Mouse (Mus musculus) G1E (cell line): ENCODE data around the gene Adam8. TPM values are rescaled to one million over a fixed set of nuclear protein-coding genes. Genes with fewer than 3 reads are reported as not detected.

Experiments
- ATAC-seq: 2 replicates; pipeline ENCODE4 v1.8.0; 2016; ENCODE audit warnings: mild to moderate bottlenecking; ENCODE audit not compliant: insufficient number of reproducible peaks, poor library complexity, low FRiP score, severe bottlenecking; ENCODE audit errors: extremely low read depth
- DNase-seq: peaks from one replicate; pipeline ENCODE4 v3.0.0; 2012; ENCODE audit warnings: low spot score
- H3K27me3 ChIP-seq: 2 replicates; pipeline ENCODE4 v1.6.1; 2012; ENCODE audit warnings: mild to moderate bottlenecking, low read length, inconsistent platforms; ENCODE audit not compliant: insufficient read depth
- H3K36me3 ChIP-seq: replicated peaks from 2 replicates; pipeline ENCODE3; 2012; ENCODE audit warnings: mild to moderate bottlenecking, inconsistent platforms
- H3K4me1 ChIP-seq: 2 replicates; pipeline ENCODE4 v1.6.1; 2012; ENCODE audit warnings: low read depth, low read length, inconsistent platforms, mixed read lengths; ENCODE audit not compliant: insufficient read depth
- H3K4me3 ChIP-seq: 2 replicates; pipeline ENCODE4 v1.5.1; 2012; ENCODE audit warnings: low read depth, mild to moderate bottlenecking, inconsistent platforms, low read length, moderate library complexity, mixed read lengths
- H3K9me3 ChIP-seq: replicated peaks from 2 replicates; pipeline ENCODE4 v1.6.1; 2012; ENCODE audit warnings: inconsistent platforms
- CTCF ChIP-seq: IDR thresholded peaks from 2 replicates; pipeline ENCODE4 v1.5.1; 2012; ENCODE audit warnings: low read depth, low read length, inconsistent platforms, mixed read lengths
- GATA1 ChIP-seq: IDR thresholded peaks from 2 replicates; pipeline ENCODE4 v1.6.1; 2012; ENCODE audit warnings: borderline replicate concordance, low read length, inconsistent platforms, mixed read lengths
- GATA2 ChIP-seq: IDR thresholded peaks from 2 replicates; pipeline ENCODE4 v1.6.1; 2012; ENCODE audit warnings: low read depth, low read length, inconsistent platforms, borderline replicate concordance
- POLR2AphosphoS5 ChIP-seq: IDR thresholded peaks from 2 replicates; pipeline ENCODE4 v1.6.1; 2012; ENCODE audit warnings: low read depth, low read length, inconsistent platforms; ENCODE audit not compliant: insufficient replicate concordance
- TAL1 ChIP-seq: conservative IDR thresholded peaks from 2 replicates; pipeline ENCODE4 v1.6.1; 2012; ENCODE audit warnings: low read depth, low read length, inconsistent platforms, mixed read lengths
- polyA plus RNA-seq: library from polyadenylated mRNA; stranded (reverse); fragments of >175 nt; gene quantifications from 2 replicates; pipeline ENCODE4 v1.2.3, GENCODE M21; 2012
- total RNA-seq, 2 experiments: library from RNA; stranded (forward) in 1 of 2; stranded (reverse) in 1 of 2; fragments of 200-1000 nt in 1 of 2; fragments of >200 nt in 1 of 2; fragmentation: Nextera tagmentation in 1 of 2; gene quantifications; 2 replicates each; pipeline ENCODE4 v1.2.3; 2014 to 2017

Adam8 gene
- total and polyA plus RNA-seq, 3 experiments: 0.07 to 0.76 TPM; not detected in 1

- no peak for TF ChIP-seq POLR2AphosphoS5
- TF ChIP-seq TAL1: no peak
- TF ChIP-seq GATA2: no peak
- no peak for TF ChIP-seq GATA1
- no peak for TF ChIP-seq CTCF
- Histone ChIP-seq H3K36me3 (no peaks in the 10 kb centered on the region), H3K4me1 (no peaks in the 10 kb centered on the region), H3K9me3 (peaks cover 4% of the 10 kb centered on the region; the same call in 1 of the 2 replicates), H3K27me3 (peaks cover 13% of the 10 kb centered on the region; the same call in 1 of the 2 replicates), H3K4me3 (no peak overlapping the region)
- ATAC-seq (no peak), DNase-seq (no peak)
These were observed 40.2 kb downstream of the Adam8 start for GRCm38 (mm10) chr7:139951991-139952633.

GRCm38 (mm10) chr7:139951079-139951478, 41.3 kb downstream of the Adam8 start:
- DNase-seq (no peak), ATAC-seq (no peak)
- Histone ChIP-seq H3K4me1 (no peaks in the 10 kb centered on the region), H3K4me3 (no peak overlapping the region), H3K36me3 (no peaks in the 10 kb centered on the region), H3K9me3 (peaks cover 4% of the 10 kb centered on the region; the same call in 1 of the 2 replicates), H3K27me3 (peaks cover 13% of the 10 kb centered on the region; the same call in 1 of the 2 replicates)
- TF ChIP-seq POLR2AphosphoS5: no peak

- H3K9me3 ChIP-seq: peaks cover 4% of the 10 kb centered on the region; the same call in 1 of the 2 replicates
- H3K4me1 ChIP-seq: no peaks in the 10 kb centered on the region
- DNase-seq (no peak), ATAC-seq (no peak)
- no peak for TF ChIP-seq POLR2AphosphoS5
- H3K4me3 ChIP-seq: no peak overlapping the region
- peaks cover 13% of the 10 kb centered on the region; the same call in 1 of the 2 replicates for H3K27me3 ChIP-seq
- no peaks in the 10 kb centered on the region for H3K36me3 ChIP-seq
These were observed 41.9 kb downstream of the Adam8 start for GRCm38 (mm10) chr7:139950283-139950971.

GRCm38 (mm10) chr7:139949893-139950282, 42.5 kb downstream of the Adam8 start:
- H3K36me3 ChIP-seq: no peaks in the 10 kb centered on the region
- ATAC-seq (no peak), DNase-seq (no peak)
- H3K9me3 ChIP-seq: peaks cover 4% of the 10 kb centered on the region; the same call in 1 of the 2 replicates
- no peaks in the 10 kb centered on the region for H3K4me1 ChIP-seq
- TF ChIP-seq POLR2AphosphoS5 (no peak), GATA1 (no peak), GATA2 (no peak), TAL1 (no peak), CTCF (no peak)
- peaks cover 13% of the 10 kb centered on the region; the same call in 1 of the 2 replicates for H3K27me3 ChIP-seq
- H3K4me3 ChIP-seq: no peak overlapping the region

GRCm38 (mm10) chr7:139946032-139946431, 46.3 kb downstream of the Adam8 start:
- Histone ChIP-seq H3K4me3 (no peak overlapping the region), H3K27me3 (peaks cover 18% of the 10 kb centered on the region; the same call in 1 of the 2 replicates), H3K36me3 (no peaks in the 10 kb centered on the region), H3K9me3 (peaks cover 23% of the 10 kb centered on the region), H3K4me1 (no peaks in the 10 kb centered on the region)
- ATAC-seq (no peak), DNase-seq (no peak)
- TF ChIP-seq TAL1 (no peak), CTCF (no peak), POLR2AphosphoS5 (no peak)

- no peaks in the 10 kb centered on the region for H3K4me1 ChIP-seq
- H3K9me3 ChIP-seq: peaks cover 27% of the 10 kb centered on the region
- H3K27me3 ChIP-seq: peaks cover 15% of the 10 kb centered on the region; the same call in 1 of the 2 replicates
- ATAC-seq (no peak), DNase-seq (no peak)
- TF ChIP-seq GATA2: no peak
- no peak for TF ChIP-seq POLR2AphosphoS5
- TF ChIP-seq GATA1: no peak
- TF ChIP-seq CTCF: no peak
- TF ChIP-seq TAL1: no peak
- H3K36me3 ChIP-seq: no peaks in the 10 kb centered on the region
- no peak overlapping the region for H3K4me3 ChIP-seq
These were observed 46.8 kb downstream of the Adam8 start for GRCm38 (mm10) chr7:139945516-139945915.
